Mouse (Mus musculus): ENCODE results near the gene Nelfe. TPM values are rescaled to one million over a fixed set of nuclear protein-coding genes. Genes with fewer than 3 reads are reported as not detected.
A peak's percentile ranks its signal among the peaks of the same experiment; 100 is the strongest.
"Not testable (repeated sequence)": the region's sequence is repeated elsewhere in the genome, so short reads cannot be mapped to it uniquely, and the experiment has no call there.

The Nelfe gene
- 7.8 and 18.3 TPM in 2 replicates for polyA plus RNA-seq (2012; rRNA removed)

GRCm38 (mm10) chr17:34849722-34850516, at the start of gene Nelfe, which contains the start of gene Skiv2l:
Nelfe (plus strand) TSS chr17:34850391.
Skiv2l (minus strand) TSS chr17:34850210.
- H3K4me1 ChIP-seq (ENCODE audit: control insufficient read depth, insufficient read depth, insufficient read length, low read length): peaks cover 7% of the 10 kb centered on the region; the same call in 1 of the 2 replicates
- H3K27ac ChIP-seq (ENCODE audit: insufficient read depth, low read depth, low read length): peak within 1 kb of the TSS; percentile 60
- under 1% methylated on average over 65 of the region's 65 CpGs for WGBS
- peaks cover 42% of the 10 kb centered on the region for H3K36me3 ChIP-seq (ENCODE audit: control insufficient read depth, insufficient read depth, low read length)
- TF ChIP-seq CTCF (IDR thresholded peaks at IDR 0.05; ENCODE audit: extremely low read depth, insufficient read length, insufficient replicate concordance, low read depth, low read length) (no peak), POLR2A (IDR thresholded peaks at IDR 0.05; ENCODE audit: low read depth, low read length) (peak; percentile 61)
- H3K27me3 ChIP-seq (ENCODE audit: control insufficient read depth, insufficient read depth, low read length): no peaks in the 10 kb centered on the region
- H3K4me3 ChIP-seq (ENCODE audit: low read depth, low read length): peak within 1 kb of the TSS; percentile 74

- not testable (repeated sequence) for H3K4me3 ChIP-seq (ENCODE audit: low read depth, low read length); H3K27ac ChIP-seq (ENCODE audit: insufficient read depth, low read depth, low read length); H3K36me3 ChIP-seq (ENCODE audit: control insufficient read depth, insufficient read depth, low read length); H3K4me1 ChIP-seq (ENCODE audit: control insufficient read depth, insufficient read depth, insufficient read length, low read length); H3K27me3 ChIP-seq (ENCODE audit: control insufficient read depth, insufficient read depth, low read length)
- 91% methylated on average over 16 of the region's 16 CpGs for WGBS
These were observed 49.3 kb upstream of the Nelfe start for GRCm38 (mm10) chr17:34800781-34801305.

- not testable (repeated sequence) for H3K4me3 ChIP-seq (ENCODE audit: low read depth, low read length); H3K36me3 ChIP-seq (ENCODE audit: control insufficient read depth, insufficient read depth, low read length); H3K27ac ChIP-seq (ENCODE audit: insufficient read depth, low read depth, low read length); H3K4me1 ChIP-seq (ENCODE audit: control insufficient read depth, insufficient read depth, insufficient read length, low read length); H3K27me3 ChIP-seq (ENCODE audit: control insufficient read depth, insufficient read depth, low read length)
- 91% methylated on average over 9 of the region's 9 CpGs for WGBS
These were observed 47.4 kb upstream of the Nelfe start for GRCm38 (mm10) chr17:34802756-34803155.

- WGBS: 90% methylated on average over 6 of the region's 6 CpGs
- not testable (repeated sequence) for H3K4me1 ChIP-seq (ENCODE audit: control insufficient read depth, insufficient read depth, insufficient read length, low read length); H3K27me3 ChIP-seq (ENCODE audit: control insufficient read depth, insufficient read depth, low read length); H3K4me3 ChIP-seq (ENCODE audit: low read depth, low read length); H3K27ac ChIP-seq (ENCODE audit: insufficient read depth, low read depth, low read length); H3K36me3 ChIP-seq (ENCODE audit: control insufficient read depth, insufficient read depth, low read length)
These were observed 46.8 kb upstream of the Nelfe start for GRCm38 (mm10) chr17:34803367-34803766.

- H3K4me1 ChIP-seq (ENCODE audit: control insufficient read depth, insufficient read depth, insufficient read length, low read length); H3K27ac ChIP-seq (ENCODE audit: insufficient read depth, low read depth, low read length); H3K4me3 ChIP-seq (ENCODE audit: low read depth, low read length); H3K27me3 ChIP-seq (ENCODE audit: control insufficient read depth, insufficient read depth, low read length); H3K36me3 ChIP-seq (ENCODE audit: control insufficient read depth, insufficient read depth, low read length): not testable (repeated sequence)
- 89% methylated on average over 4 of the region's 6 CpGs for WGBS
These were observed 45.9 kb upstream of the Nelfe start, which contains the start of gene Cyp21a1 for GRCm38 (mm10) chr17:34804301-34804700. Cyp21a1 (minus strand) TSS chr17:34804561.

GRCm38 (mm10) chr17:34804871-34805562, 45.2 kb upstream of the Nelfe start:
- no peak overlapping the region for H3K4me3 ChIP-seq (ENCODE audit: low read depth, low read length)
- TF ChIP-seq POLR2A (IDR thresholded peaks at IDR 0.05; ENCODE audit: low read depth, low read length): no peak
- TF ChIP-seq CTCF (IDR thresholded peaks at IDR 0.05; ENCODE audit: extremely low read depth, insufficient read length, insufficient replicate concordance, low read depth, low read length): peak; percentile 30; the same call in 1 of the 2 replicates
- 70% methylated on average over 6 of the region's 6 CpGs for WGBS

GRCm38 (mm10) chr17:34807176-34807575, 43.0 kb upstream of the Nelfe start:
- WGBS: 57% methylated on average over 3 of the region's 3 CpGs
- H3K4me3 ChIP-seq (ENCODE audit: low read depth, low read length): no peak overlapping the region

More at GRCm38 (mm10) chr17:34804871-34805562, 45.2 kb upstream of the Nelfe start:
- H3K4me1 ChIP-seq (ENCODE audit: control insufficient read depth, insufficient read depth, insufficient read length, low read length): no peaks in the 10 kb centered on the region
- H3K27me3 ChIP-seq (ENCODE audit: control insufficient read depth, insufficient read depth, low read length): no peaks in the 10 kb centered on the region
- H3K27ac ChIP-seq (ENCODE audit: insufficient read depth, low read depth, low read length): no peak overlapping the region
- no peaks in the 10 kb centered on the region for H3K36me3 ChIP-seq (ENCODE audit: control insufficient read depth, insufficient read depth, low read length)

More at GRCm38 (mm10) chr17:34807176-34807575, 43.0 kb upstream of the Nelfe start:
- H3K27ac ChIP-seq (ENCODE audit: insufficient read depth, low read depth, low read length): no peak overlapping the region
- H3K36me3 ChIP-seq (ENCODE audit: control insufficient read depth, insufficient read depth, low read length): no peaks in the 10 kb centered on the region
- no peaks in the 10 kb centered on the region for H3K27me3 ChIP-seq (ENCODE audit: control insufficient read depth, insufficient read depth, low read length)
- no peaks in the 10 kb centered on the region for H3K4me1 ChIP-seq (ENCODE audit: control insufficient read depth, insufficient read depth, insufficient read length, low read length)
- TF ChIP-seq POLR2A (IDR thresholded peaks at IDR 0.05; ENCODE audit: low read depth, low read length) (no peak), CTCF (IDR thresholded peaks at IDR 0.05; ENCODE audit: extremely low read depth, insufficient read length, insufficient replicate concordance, low read depth, low read length) (no peak)
